Mouse (Mus musculus) thymus, adult 2 months (tissue): ENCODE results near the gene Eml3. TPM values are rescaled to one million over a fixed set of nuclear protein-coding genes. Genes with fewer than 3 reads are reported as not detected.
A peak's percentile ranks its signal among the peaks of the same experiment; 100 is the strongest.

ENCODE experiments used
- DNase-seq: peaks from one replicate; pipeline ENCODE4 v3.0.0; 2021
- H3K27ac ChIP-seq: fragments of 200-500 bp; 2 replicates; pipeline ENCODE4 v1.5.1; 2012; ENCODE audit warnings: low read length, control low read depth; ENCODE audit not compliant: control insufficient read depth, insufficient read depth
- H3K27me3 ChIP-seq: fragments of 200-500 bp; 2 replicates; pipeline ENCODE4 v1.6.1; 2012; ENCODE audit warnings: mild to moderate bottlenecking, low read length, moderate library complexity, mixed read lengths; ENCODE audit not compliant: control insufficient read depth, insufficient read depth
- H3K36me3 ChIP-seq: fragments of 200-500 bp; 2 replicates; pipeline ENCODE4 v1.6.1; 2012; ENCODE audit warnings: mild to moderate bottlenecking, low read length, moderate library complexity; ENCODE audit not compliant: control insufficient read depth, insufficient read depth
- H3K4me1 ChIP-seq: fragments of 200-500 bp; replicated peaks from 2 replicates; pipeline ENCODE4 v1.6.1; 2012; ENCODE audit warnings: low read length; ENCODE audit not compliant: control insufficient read depth, insufficient read depth
- H3K4me3 ChIP-seq: fragments of 200-500 bp; 2 replicates; pipeline ENCODE4 v1.5.1; 2012; ENCODE audit warnings: mild to moderate bottlenecking, low read length, control low read depth, moderate library complexity; ENCODE audit not compliant: control insufficient read depth, insufficient read depth
- CTCF ChIP-seq: fragments of 200-500 bp; IDR thresholded peaks from 2 replicates; pipeline ENCODE4 v1.5.1; 2012; ENCODE audit warnings: mild to moderate bottlenecking, control low read depth, low read length, moderate library complexity, borderline replicate concordance; ENCODE audit not compliant: control insufficient read depth, poor library complexity, insufficient read depth; ENCODE audit errors: extremely low read depth
- POLR2A ChIP-seq: fragments of 200-500 bp; IDR thresholded peaks from 2 replicates; pipeline ENCODE4 v1.6.1; 2012; ENCODE audit warnings: mild to moderate bottlenecking, low read length, control low read depth, moderate library complexity; ENCODE audit not compliant: control insufficient read depth, poor library complexity, insufficient read depth; ENCODE audit errors: extremely low read depth
- WGBS: fragments of 180-500 bp; shearing (Covaris S2); methylation state at CpG from one replicate; pipeline ENCODE4 v1.1.7; 2018; 5-methylcytosine and 5-hydroxymethylcytosine counted together
- polyA plus RNA-seq: library from polyadenylated mRNA; depleted of rRNA; stranded (reverse); fragments of >200 nt; gene quantifications from 2 replicates; pipeline ENCODE4 v1.2.3, GENCODE M21; 2012

The Eml3 gene
- polyA plus RNA-seq, 1 experiment: 72.3 TPM

- Histone ChIP-seq H3K27me3 (no peaks in the 10 kb centered on the region), H3K4me3 (no peak overlapping the region), H3K27ac (no peak overlapping the region), H3K36me3 (peaks cover 72% of the 10 kb centered on the region), H3K4me1 (no peaks in the 10 kb centered on the region)
- WGBS: 95% methylated on average over 3 of the region's 3 CpGs
- TF ChIP-seq POLR2A (no peak), CTCF (no peak)
- no peak for DNase-seq
Observed at GRCm38 (mm10) chr19:8914212-8914611, 15.1 kb upstream of the Eml3 start.

- Histone ChIP-seq H3K27ac (no peak overlapping the region), H3K4me3 (no peak overlapping the region)
- TF ChIP-seq CTCF: no peak
- TF ChIP-seq POLR2A: no peak
Observed at GRCm38 (mm10) chr19:8919000-8919399, 10.4 kb upstream of the Eml3 start.

GRCm38 (mm10) chr19:8919684-8920072 lies 9.7 kb upstream of the Eml3 start:
- TF ChIP-seq POLR2A (no peak), CTCF (no peak)
- Histone ChIP-seq H3K27ac (peak overlapping the region; percentile 24; the same call in 1 of the 2 replicates), H3K4me3 (no peak overlapping the region), H3K27me3 (no peaks in the 10 kb centered on the region), H3K4me1 (peaks cover 5% of the 10 kb centered on the region; the same call in 1 of the 2 replicates), H3K36me3 (peaks cover 17% of the 10 kb centered on the region)
- WGBS: 79% methylated on average over 6 of the region's 6 CpGs
- DNase-seq: no peak

More at GRCm38 (mm10) chr19:8919000-8919399, 10.4 kb upstream of the Eml3 start:
- H3K4me1 ChIP-seq: peaks cover 5% of the 10 kb centered on the region; the same call in 1 of the 2 replicates
- peaks cover 24% of the 10 kb centered on the region for H3K36me3 ChIP-seq
- no peak for DNase-seq
- H3K27me3 ChIP-seq: no peaks in the 10 kb centered on the region
- 51% methylated on average over 3 of the region's 3 CpGs for WGBS

- DNase-seq: peak; percentile 84
- Histone ChIP-seq H3K27ac (peak within 1 kb of the TSS; percentile 53), H3K4me1 (peaks cover 5% of the 10 kb centered on the region; the same call in 1 of the 2 replicates), H3K4me3 (peak within 1 kb of the TSS; percentile 82), H3K27me3 (no peaks in the 10 kb centered on the region), H3K36me3 (peaks cover 12% of the 10 kb centered on the region)
- WGBS: 1% methylated on average over 49 of the region's 50 CpGs
- TF ChIP-seq POLR2A (no peak), CTCF (no peak)
Observed at GRCm38 (mm10) chr19:8920073-8920736, 9.1 kb upstream of the Eml3 start, which contains the start of gene B3gat3. Gene B3gat3 (plus strand): TSS chr19:8920374.

GRCm38 (mm10) chr19:8920836-8921291 lies 8.5 kb upstream of the Eml3 start:
- H3K27me3 ChIP-seq: no peaks in the 10 kb centered on the region
- H3K4me3 ChIP-seq: peak overlapping the region; percentile 82
- peak overlapping the region; percentile 53; the same call in 1 of the 2 replicates for H3K27ac ChIP-seq
- H3K4me1 ChIP-seq: peaks cover 5% of the 10 kb centered on the region; the same call in 1 of the 2 replicates
- H3K36me3 ChIP-seq: peaks cover 5% of the 10 kb centered on the region
- DNase-seq: peak; percentile 26
- TF ChIP-seq CTCF: no peak
- no peak for TF ChIP-seq POLR2A
- under 1% methylated on average over 6 of the region's 6 CpGs for WGBS

GRCm38 (mm10) chr19:8921741-8922140 lies 7.6 kb upstream of the Eml3 start:
- DNase-seq: no peak
- Histone ChIP-seq H3K4me1 (peaks cover 5% of the 10 kb centered on the region; the same call in 1 of the 2 replicates), H3K36me3 (no peaks in the 10 kb centered on the region), H3K4me3 (no peak overlapping the region), H3K27me3 (no peaks in the 10 kb centered on the region), H3K27ac (no peak overlapping the region)
- WGBS: 78% methylated on average over 9 of the region's 9 CpGs
- TF ChIP-seq POLR2A (no peak), CTCF (no peak)
